Mouse (Mus musculus): Measurements from ENCODE around the gene 4930415O20Rik. TPM values are rescaled to one million over a fixed set of nuclear protein-coding genes. Genes with fewer than 3 reads are reported as not detected.

The 4930415O20Rik gene
- polyA plus RNA-seq, 1 experiment from 2014 or later, result not detected

DNA sequence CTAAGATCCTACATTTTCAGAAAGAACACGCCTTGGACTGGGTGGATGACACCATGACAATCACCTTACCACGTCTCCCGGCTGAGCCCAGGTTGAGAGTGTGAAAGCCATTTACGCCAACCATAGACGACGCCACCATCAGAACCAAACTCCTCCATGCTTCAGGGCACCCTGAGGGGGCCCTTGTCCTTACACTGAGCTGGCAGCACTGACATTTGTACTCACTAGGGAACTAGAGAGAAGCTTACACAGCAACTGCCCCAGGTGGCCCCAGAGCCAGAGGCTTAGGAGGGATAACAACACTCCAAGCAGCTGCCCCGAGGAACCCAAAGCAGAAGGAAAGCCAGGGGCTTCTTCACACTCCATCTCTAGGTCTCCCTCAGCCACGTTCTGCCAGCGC lies 35.9 kb downstream of the 4930415O20Rik start:
- H3K4me1 ChIP-seq (replicated peaks; ENCODE audit: control insufficient read depth, insufficient read depth, low read length), result peaks cover 7% of the 10 kb centered on the region
- no peak overlapping the region for H3K4me3 ChIP-seq (ENCODE audit: low read depth, low read length)
- no peak overlapping the region for H3K4me2 ChIP-seq (replicated peaks; ENCODE audit: low read depth, low read length)
- no peak overlapping the region for H3K9ac ChIP-seq (ENCODE audit: low read depth, low read length)
- no peak for ATAC-seq (ENCODE audit: low FRiP score)
- no peaks in the 10 kb centered on the region for H3K9me3 ChIP-seq (ENCODE audit: control insufficient read depth, low read length)
- DNase-seq (ENCODE audit: low spot score), result no peak
- no peak overlapping the region for H3K27ac ChIP-seq (ENCODE audit: low read depth, low read length)
- WGBS, result 70% methylated on average over 9 of the region's 9 CpGs
- peaks cover 5% of the 10 kb centered on the region; the same call in 1 of the 2 replicates for H3K36me3 ChIP-seq (ENCODE audit: control insufficient read depth, insufficient read depth, low read length)
- H3K27me3 ChIP-seq (ENCODE audit: control insufficient read depth, insufficient read depth, low read length), result no peaks in the 10 kb centered on the region

DNA sequence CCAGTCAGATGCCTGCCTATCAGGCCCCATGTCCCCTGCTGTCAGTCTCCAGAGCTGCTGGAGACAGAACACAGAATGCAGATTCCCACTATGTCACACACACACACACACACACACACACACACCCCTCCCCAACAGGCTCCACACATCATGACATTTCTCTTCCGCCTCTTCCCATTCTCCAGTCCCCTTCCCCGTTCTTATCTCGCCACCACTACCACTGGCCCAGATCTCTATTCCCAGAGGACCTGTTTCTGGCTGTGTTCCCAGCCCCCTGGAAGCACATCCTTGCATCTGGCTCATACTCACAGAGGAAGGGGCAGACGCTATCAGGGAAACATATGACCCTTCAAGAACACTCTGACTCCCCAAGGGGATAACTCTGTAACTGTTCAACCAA lies 36.8 kb downstream of the 4930415O20Rik start:
- peak overlapping the region; percentile 69 for H3K4me2 ChIP-seq (replicated peaks; ENCODE audit: low read depth, low read length)
- no peak for ATAC-seq (ENCODE audit: low FRiP score)
- no peak for DNase-seq (ENCODE audit: low spot score)
- peaks cover 7% of the 10 kb centered on the region for H3K4me1 ChIP-seq (replicated peaks; ENCODE audit: control insufficient read depth, insufficient read depth, low read length)
- H3K27me3 ChIP-seq (ENCODE audit: control insufficient read depth, insufficient read depth, low read length), result no peaks in the 10 kb centered on the region
- H3K9me3 ChIP-seq (ENCODE audit: control insufficient read depth, low read length), result no peaks in the 10 kb centered on the region
- H3K4me3 ChIP-seq (ENCODE audit: low read depth, low read length), result peak overlapping the region; percentile 88
- no peak overlapping the region for H3K27ac ChIP-seq (ENCODE audit: low read depth, low read length)
- H3K36me3 ChIP-seq (ENCODE audit: control insufficient read depth, insufficient read depth, low read length), result peaks cover 5% of the 10 kb centered on the region; the same call in 1 of the 2 replicates
- H3K9ac ChIP-seq (ENCODE audit: low read depth, low read length), result peak overlapping the region; percentile 64; the same call in 1 of the 2 replicates
- WGBS, result 51% methylated on average over 4 of the region's 4 CpGs

DNA sequence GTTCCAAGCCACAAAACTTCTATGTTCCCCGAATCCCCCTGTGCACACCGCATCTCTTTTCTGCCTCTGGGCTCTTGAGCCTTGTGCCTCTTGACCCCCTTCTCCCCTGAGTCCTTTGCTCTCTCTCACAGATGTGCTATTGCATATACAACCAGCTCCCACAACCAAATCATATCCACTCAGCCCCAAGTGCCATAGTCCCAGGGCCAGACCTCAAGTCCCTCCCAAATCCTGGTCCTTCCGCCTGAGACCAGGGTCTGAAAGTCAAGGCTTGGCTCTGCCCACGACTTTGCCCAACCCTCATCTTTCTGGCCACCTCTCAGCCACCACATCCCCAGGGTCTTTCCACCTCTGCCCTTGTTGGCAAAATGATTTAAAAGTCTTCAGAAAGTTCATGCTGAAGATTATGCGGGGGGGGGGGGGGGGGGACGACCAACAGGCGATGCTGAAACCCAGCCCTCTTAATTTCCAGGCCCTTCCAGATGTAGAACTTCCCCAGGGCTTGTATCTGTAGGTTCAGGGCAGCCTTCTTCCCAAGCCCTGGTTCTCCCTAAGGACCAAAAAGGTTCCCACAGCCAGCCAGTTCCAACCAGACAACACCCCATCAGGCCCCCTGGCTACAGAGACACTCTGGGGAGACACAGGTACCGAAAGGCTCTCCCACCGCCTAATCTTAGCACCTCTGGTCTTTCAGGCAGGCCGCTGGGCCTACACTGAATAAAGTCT lies 37.4 kb downstream of the 4930415O20Rik start:
- H3K27ac ChIP-seq (ENCODE audit: low read depth, low read length), result peak overlapping the region; percentile 84
- H3K4me2 ChIP-seq (replicated peaks; ENCODE audit: low read depth, low read length), result peak overlapping the region; percentile 69
- peaks cover 7% of the 10 kb centered on the region for H3K4me1 ChIP-seq (replicated peaks; ENCODE audit: control insufficient read depth, insufficient read depth, low read length)
- peak; percentile 13 for DNase-seq (ENCODE audit: low spot score)
- H3K36me3 ChIP-seq (ENCODE audit: control insufficient read depth, insufficient read depth, low read length), result peaks cover 5% of the 10 kb centered on the region; the same call in 1 of the 2 replicates
- H3K9ac ChIP-seq (ENCODE audit: low read depth, low read length), result peak overlapping the region; percentile 64
- no peaks in the 10 kb centered on the region for H3K27me3 ChIP-seq (ENCODE audit: control insufficient read depth, insufficient read depth, low read length)
- H3K9me3 ChIP-seq (ENCODE audit: control insufficient read depth, low read length), result no peaks in the 10 kb centered on the region
- peak overlapping the region; percentile 88 for H3K4me3 ChIP-seq (ENCODE audit: low read depth, low read length)
- no peak; the same call in none of the 2 replicates for ATAC-seq (ENCODE audit: low FRiP score)
- WGBS, result 16% methylated on average over 8 of the region's 10 CpGs

DNA sequence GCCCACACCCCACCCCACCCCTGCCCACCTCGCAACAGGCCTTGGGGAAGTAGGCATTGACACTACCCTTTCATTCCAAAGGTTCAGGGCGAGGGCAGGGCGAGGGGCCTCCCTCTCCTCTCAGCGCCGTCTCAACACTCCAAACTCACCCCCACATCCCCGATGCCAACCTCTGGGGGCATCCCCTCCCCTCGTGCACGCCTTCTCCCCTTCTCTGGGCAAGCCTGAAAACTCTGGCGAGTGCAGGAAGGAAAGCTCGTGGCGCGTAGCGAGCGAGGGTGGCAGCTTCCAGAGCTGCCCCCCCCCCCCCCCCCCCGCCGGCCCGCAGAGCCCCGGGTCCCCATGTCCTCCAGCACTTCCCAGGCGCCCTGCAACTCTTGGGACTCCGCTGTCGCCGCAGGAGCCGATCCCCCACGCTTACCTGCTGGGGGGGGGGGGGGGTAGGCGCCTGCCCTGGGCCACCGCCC lies 38.0 kb downstream of the 4930415O20Rik start:
- peak overlapping the region; percentile 84 for H3K27ac ChIP-seq (ENCODE audit: low read depth, low read length)
- WGBS, result 0% methylated on average over 9 of the region's 26 CpGs
- peak overlapping the region; percentile 88 for H3K4me3 ChIP-seq (ENCODE audit: low read depth, low read length)
- no peaks in the 10 kb centered on the region for H3K9me3 ChIP-seq (ENCODE audit: control insufficient read depth, low read length)
- peaks cover 3% of the 10 kb centered on the region; the same call in 1 of the 2 replicates for H3K36me3 ChIP-seq (ENCODE audit: control insufficient read depth, insufficient read depth, low read length)
- DNase-seq (ENCODE audit: low spot score) (peak; percentile 58), ATAC-seq (ENCODE audit: low FRiP score) (peak; percentile 56)
- no peaks in the 10 kb centered on the region for H3K27me3 ChIP-seq (ENCODE audit: control insufficient read depth, insufficient read depth, low read length)
- H3K4me2 ChIP-seq (replicated peaks; ENCODE audit: low read depth, low read length), result peak overlapping the region; percentile 69
- H3K9ac ChIP-seq (ENCODE audit: low read depth, low read length), result peak overlapping the region; percentile 64
- peaks cover 7% of the 10 kb centered on the region for H3K4me1 ChIP-seq (replicated peaks; ENCODE audit: control insufficient read depth, insufficient read depth, low read length)

DNA sequence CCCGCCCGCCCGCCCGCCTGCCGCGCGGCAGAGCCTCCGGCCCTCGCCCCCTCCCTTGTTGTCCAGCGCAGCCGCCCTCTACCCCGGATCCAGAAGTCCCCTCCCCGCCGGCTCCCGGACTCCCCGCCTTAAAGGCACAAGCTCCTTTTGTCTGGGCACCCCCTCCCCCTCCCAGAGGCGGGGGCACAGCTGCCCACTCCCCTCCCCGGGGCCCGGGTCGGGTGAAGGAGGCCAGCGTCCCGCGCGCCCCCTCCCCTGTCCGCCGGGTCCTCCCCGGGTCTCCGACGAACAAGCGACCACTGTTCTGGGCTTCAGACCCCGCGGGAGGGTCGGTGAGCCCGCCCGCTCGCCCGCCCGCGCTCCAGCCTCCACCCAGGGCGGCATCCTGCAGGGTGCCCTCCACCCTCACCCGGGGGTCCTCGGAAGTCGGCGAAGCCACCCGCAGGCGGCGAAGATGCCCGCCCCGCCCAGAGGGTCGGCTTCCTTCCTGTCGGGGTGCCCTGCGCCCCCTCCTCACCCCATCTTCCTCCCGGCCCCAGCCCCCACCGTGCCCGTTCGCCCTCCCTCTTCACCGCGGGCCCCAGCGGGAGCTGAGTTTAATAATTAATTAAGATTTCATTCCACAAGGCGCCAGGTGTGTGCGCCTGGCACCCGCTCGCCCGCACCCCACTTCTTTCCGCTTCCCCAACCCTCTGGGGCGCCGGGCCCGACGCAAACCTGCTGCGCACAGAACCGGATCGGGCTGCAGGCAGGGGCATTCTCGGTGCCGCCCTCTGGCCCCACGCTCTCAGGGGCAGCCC lies 38.7 kb downstream of the 4930415O20Rik start, which contains the start of gene Adcy6:
Gene Adcy6 (minus strand): TSS at position 746 of the 800 bp plus-strand sequence.
- WGBS, result under 1% methylated on average over 45 of the region's 75 CpGs
- peak within 1 kb of the TSS; percentile 64 for H3K9ac ChIP-seq (ENCODE audit: low read depth, low read length)
- H3K4me1 ChIP-seq (replicated peaks; ENCODE audit: control insufficient read depth, insufficient read depth, low read length), result peaks cover 7% of the 10 kb centered on the region
- DNase-seq (ENCODE audit: low spot score) (peak; percentile 88), ATAC-seq (ENCODE audit: low FRiP score) (peak; percentile 87)
- peak within 1 kb of the TSS; percentile 69 for H3K4me2 ChIP-seq (replicated peaks; ENCODE audit: low read depth, low read length)
- H3K36me3 ChIP-seq (ENCODE audit: control insufficient read depth, insufficient read depth, low read length), result no peaks in the 10 kb centered on the region
- peak within 1 kb of the TSS; percentile 88 for H3K4me3 ChIP-seq (ENCODE audit: low read depth, low read length)
- H3K9me3 ChIP-seq (ENCODE audit: control insufficient read depth, low read length), result no peaks in the 10 kb centered on the region
- H3K27me3 ChIP-seq (ENCODE audit: control insufficient read depth, insufficient read depth, low read length), result no peaks in the 10 kb centered on the region
- H3K27ac ChIP-seq (ENCODE audit: low read depth, low read length), result peak within 1 kb of the TSS; percentile 84

DNA sequence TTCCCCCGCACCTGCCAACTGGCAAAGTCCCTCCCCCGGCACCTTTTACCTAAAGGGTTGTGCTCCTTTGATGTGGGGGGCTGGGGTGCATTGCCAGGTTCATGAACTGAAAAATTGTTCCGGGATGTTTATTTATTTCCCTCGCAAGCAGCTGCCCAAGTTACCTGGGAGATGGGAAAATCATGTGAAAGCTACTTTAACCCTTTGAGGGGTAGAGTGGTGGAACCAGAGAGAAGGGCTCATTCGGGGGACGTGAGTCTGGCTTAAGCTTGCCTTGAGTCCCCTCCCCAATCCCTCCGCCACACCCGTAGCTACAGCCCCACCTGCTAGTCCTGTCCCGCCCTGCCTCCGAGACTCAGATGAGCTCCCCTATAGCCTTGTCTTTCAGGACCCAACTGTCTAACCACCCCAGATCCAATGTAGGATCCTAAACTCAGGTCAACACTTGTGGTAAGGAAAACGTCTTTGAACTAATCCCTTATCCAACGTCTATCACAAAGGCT lies 39.4 kb downstream of the 4930415O20Rik start:
- peak overlapping the region; percentile 64 for H3K9ac ChIP-seq (ENCODE audit: low read depth, low read length)
- peaks cover 7% of the 10 kb centered on the region for H3K4me1 ChIP-seq (replicated peaks; ENCODE audit: control insufficient read depth, insufficient read depth, low read length)
- DNase-seq (ENCODE audit: low spot score) (no peak), ATAC-seq (ENCODE audit: low FRiP score) (no peak)
- no peaks in the 10 kb centered on the region for H3K36me3 ChIP-seq (ENCODE audit: control insufficient read depth, insufficient read depth, low read length)
- WGBS, result 3% methylated on average over 12 of the region's 12 CpGs
- peak overlapping the region; percentile 88 for H3K4me3 ChIP-seq (ENCODE audit: low read depth, low read length)
- peak overlapping the region; percentile 84; the same call in 1 of the 2 replicates for H3K27ac ChIP-seq (ENCODE audit: low read depth, low read length)
- no peaks in the 10 kb centered on the region for H3K27me3 ChIP-seq (ENCODE audit: control insufficient read depth, insufficient read depth, low read length)
- peak overlapping the region; percentile 69 for H3K4me2 ChIP-seq (replicated peaks; ENCODE audit: low read depth, low read length)
- H3K9me3 ChIP-seq (ENCODE audit: control insufficient read depth, low read length), result no peaks in the 10 kb centered on the region

DNA sequence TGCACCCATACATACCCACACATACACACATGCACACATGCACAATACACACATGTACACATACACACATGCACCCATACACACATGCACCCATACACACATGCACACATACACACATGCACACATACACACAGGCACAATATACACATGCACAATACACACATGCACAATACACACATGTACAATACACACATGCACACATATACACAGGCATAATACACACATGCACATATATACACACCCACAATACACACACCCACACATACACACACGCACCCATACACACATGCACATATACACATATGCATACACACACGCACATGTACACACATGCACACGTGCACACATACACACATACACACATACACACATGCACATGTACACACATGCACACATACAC lies 41.4 kb downstream of the 4930415O20Rik start:
- no peak overlapping the region for H3K4me3 ChIP-seq (ENCODE audit: low read depth, low read length)
- DNase-seq (ENCODE audit: low spot score), result no peak
- H3K9ac ChIP-seq (ENCODE audit: low read depth, low read length), result no peak overlapping the region
- H3K4me1 ChIP-seq (replicated peaks; ENCODE audit: control insufficient read depth, insufficient read depth, low read length), result peaks cover 7% of the 10 kb centered on the region
- WGBS, result 96% methylated on average over 3 of the region's 3 CpGs
- ATAC-seq (ENCODE audit: low FRiP score), result no peak
- no peak overlapping the region for H3K4me2 ChIP-seq (replicated peaks; ENCODE audit: low read depth, low read length)
- H3K27me3 ChIP-seq (ENCODE audit: control insufficient read depth, insufficient read depth, low read length), result no peaks in the 10 kb centered on the region
- H3K27ac ChIP-seq (ENCODE audit: low read depth, low read length), result no peak overlapping the region
- no peaks in the 10 kb centered on the region for H3K36me3 ChIP-seq (ENCODE audit: control insufficient read depth, insufficient read depth, low read length)
- H3K9me3 ChIP-seq (ENCODE audit: control insufficient read depth, low read length), result no peaks in the 10 kb centered on the region

DNA sequence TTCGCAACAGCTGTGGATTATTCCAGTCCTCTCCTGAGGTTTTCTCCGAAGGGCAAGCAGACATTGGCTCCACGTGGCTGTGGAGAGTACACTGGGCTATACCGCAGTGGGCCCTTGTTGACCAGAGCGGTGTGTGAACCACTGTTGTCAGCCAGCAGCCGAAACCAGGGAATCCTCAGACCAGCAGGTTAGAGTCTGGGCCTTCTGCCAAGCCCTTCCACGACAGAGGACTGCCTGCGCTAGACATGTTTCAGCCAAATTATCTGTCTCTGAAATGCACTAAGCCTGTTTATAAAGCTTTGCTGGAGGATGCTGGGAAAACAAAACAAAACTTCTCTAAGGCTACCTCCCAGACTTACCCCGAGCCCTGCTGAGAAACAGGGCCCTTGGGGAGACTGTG lies 43.7 kb downstream of the 4930415O20Rik start:
- no peaks in the 10 kb centered on the region for H3K36me3 ChIP-seq (ENCODE audit: control insufficient read depth, insufficient read depth, low read length)
- no peak overlapping the region for H3K4me3 ChIP-seq (ENCODE audit: low read depth, low read length)
- H3K4me1 ChIP-seq (replicated peaks; ENCODE audit: control insufficient read depth, insufficient read depth, low read length), result no peaks in the 10 kb centered on the region
- H3K9ac ChIP-seq (ENCODE audit: low read depth, low read length), result 0 out of 2 replicates have a peak overlapping the region, but pooled peaks have one; percentile 2
- no peak overlapping the region for H3K27ac ChIP-seq (ENCODE audit: low read depth, low read length)
- 67% methylated on average over 9 of the region's 9 CpGs for WGBS
- no peaks in the 10 kb centered on the region for H3K9me3 ChIP-seq (ENCODE audit: control insufficient read depth, low read length)
- no peak for ATAC-seq (ENCODE audit: low FRiP score)
- no peaks in the 10 kb centered on the region; the same call in 1 of the 2 replicates for H3K27me3 ChIP-seq (ENCODE audit: control insufficient read depth, insufficient read depth, low read length)
- no peak overlapping the region for H3K4me2 ChIP-seq (replicated peaks; ENCODE audit: low read depth, low read length)
- no peak for DNase-seq (ENCODE audit: low spot score)

All from hindbrain, embryonic 11.5 days (tissue).